Mouse (Mus musculus) yolk sac, embryonic 10.5 days (tissue): ENCODE results near the gene Kbtbd8.

Experiments
- DNase-seq: peaks from one replicate; pipeline ENCODE4 v3.0.0-alpha.2; 2017; ENCODE audit warnings: low spot score

Kbtbd8 gene

GRCm38 (mm10) chr6:95116946-95117345, at the start of gene Kbtbd8:
Gene Kbtbd8, plus strand, starts transcription at chr6:95117240.
- peak; percentile 5 for DNase-seq

DNA sequence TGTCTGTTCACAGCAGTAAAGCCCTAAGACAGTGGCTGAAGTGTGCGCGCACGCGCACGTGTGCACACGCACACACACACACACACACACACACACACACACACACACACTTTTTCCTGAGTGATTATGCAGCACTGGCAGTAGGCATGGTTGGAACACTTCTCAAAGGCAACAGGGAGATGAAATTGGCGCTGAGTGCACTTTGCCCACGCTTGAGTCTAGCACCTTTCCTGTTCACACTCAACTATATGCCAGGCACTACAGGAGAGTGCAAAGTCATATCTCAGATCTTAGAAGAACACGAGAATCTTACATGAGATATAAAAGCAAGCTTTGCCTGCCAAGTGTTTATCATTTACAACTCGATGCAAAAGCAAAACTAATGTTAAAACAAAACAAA, 47.3 kb upstream of the Kbtbd8 start:
- DNase-seq: no peak

- DNase-seq: no peak
These were observed 31.8 kb upstream of the Kbtbd8 start for GRCm38 (mm10) chr6:95085276-95085675.

- no peak for DNase-seq
These were observed 29.7 kb upstream of the Kbtbd8 start for GRCm38 (mm10) chr6:95087154-95087846.

DNA sequence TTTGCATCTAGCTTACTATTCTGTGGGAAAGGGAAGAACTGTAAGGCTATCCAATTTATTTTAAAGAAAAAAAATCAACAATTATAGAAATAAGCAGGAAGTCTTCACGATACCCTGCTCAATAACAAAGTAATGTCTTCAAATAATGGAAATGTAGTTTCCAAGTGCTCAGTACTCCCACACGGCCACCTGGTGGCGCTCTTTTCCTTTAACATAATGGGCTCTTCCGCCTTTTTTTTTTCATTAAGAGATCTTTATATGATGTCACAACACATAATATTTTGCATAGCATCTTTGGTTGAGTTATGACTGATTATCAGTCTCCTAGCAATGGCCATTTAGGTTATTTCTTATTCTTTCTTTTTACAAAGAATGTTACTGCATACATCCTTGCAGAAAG, 29.0 kb upstream of the Kbtbd8 start:
- DNase-seq: no peak

- DNase-seq: no peak
These were observed 22.3 kb upstream of the Kbtbd8 start for GRCm38 (mm10) chr6:95094695-95095094.

DNA sequence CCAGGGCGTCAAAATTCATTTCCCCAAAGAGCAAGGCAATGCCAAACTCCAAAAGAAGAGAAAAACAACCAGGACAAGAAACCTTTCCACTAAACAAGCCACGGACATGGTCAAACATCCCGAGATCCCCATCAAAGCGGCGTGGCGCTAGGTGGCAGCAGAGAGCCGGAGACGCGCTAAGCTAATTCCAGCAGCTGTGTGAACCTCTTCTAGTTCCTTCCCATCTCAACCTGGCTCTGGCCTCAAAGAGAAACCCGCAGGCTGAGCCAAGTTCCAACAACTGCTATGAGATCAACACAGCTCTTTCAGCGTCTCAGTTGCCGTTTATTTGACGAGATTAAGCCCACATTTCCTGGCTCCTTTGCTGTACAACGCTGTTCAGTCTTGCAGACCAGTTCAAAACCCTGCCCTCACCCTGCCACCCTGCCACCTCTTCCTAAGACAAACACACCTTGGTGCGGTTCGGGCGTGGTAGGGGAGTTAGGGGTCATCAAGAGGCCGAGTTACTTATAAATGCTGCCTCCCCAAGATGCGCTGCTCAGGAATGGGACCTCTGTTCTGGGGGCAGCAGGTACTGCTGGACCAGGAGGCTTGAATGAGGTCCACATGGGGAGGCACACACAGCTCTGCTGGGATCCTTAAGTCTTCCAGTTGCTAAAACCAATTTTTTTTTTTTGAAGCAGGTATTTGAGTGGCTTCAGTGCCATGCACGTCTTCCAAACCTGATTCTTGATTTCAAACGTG, 18.5 kb upstream of the Kbtbd8 start:
- peak; percentile 64 for DNase-seq

- no peak for DNase-seq
These were observed 13.3 kb upstream of the Kbtbd8 start for GRCm38 (mm10) chr6:95103706-95104105.

DNA sequence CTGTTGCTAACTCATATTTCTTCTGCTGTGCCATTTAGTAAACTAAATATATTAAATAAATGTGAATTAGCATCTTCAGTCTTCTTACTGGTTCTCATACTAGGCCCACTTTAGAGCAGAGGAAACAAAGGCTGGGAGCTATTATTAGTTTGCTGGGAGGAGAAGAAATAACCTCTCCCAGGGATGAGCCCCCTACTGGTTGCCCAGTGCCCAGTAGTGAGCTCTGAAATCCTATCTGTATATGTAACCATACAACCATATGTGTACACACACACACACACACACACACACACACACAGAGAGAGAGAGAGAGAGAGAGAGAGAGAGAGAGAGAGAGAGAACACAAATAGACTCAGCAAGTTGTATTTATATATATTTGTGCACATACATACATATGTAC, 8.6 kb upstream of the Kbtbd8 start:
- DNase-seq: no peak

DNA sequence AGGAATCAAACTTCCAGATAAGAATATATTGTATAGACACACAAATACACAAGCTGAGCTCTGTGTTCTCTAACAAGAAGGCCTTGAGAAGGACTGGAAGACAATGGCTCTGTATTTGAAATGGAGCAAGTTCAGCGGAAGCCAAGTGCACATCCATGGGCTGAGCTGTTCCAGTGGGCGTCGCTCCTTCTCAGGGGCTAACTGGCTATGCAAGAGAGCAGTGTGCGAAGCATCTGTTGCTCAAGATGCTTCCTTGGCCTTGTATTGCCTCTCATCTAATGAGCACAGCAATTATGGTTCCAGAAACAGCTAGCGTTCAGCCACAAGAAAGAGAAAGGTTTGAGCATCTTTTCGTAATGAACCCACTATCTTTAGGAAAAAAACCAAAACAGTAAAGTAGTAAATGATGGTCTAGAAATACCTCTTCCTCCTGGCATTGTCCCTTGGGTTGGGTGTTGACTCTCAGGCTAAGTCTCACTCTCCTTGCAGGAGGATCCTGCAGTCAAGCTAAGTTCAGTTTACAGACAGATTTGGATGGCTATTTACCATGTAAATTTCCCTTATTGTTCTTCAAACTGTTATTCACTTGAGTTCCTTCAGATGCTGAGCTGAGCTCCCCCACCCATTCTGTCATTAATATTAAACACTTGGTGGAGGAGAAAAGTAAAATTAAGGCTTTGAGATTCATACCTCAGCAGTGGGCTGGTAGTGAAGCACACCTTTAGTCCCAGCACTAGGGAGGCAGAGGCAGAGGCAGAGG, 7.2 kb upstream of the Kbtbd8 start:
- DNase-seq: no peak

DNA sequence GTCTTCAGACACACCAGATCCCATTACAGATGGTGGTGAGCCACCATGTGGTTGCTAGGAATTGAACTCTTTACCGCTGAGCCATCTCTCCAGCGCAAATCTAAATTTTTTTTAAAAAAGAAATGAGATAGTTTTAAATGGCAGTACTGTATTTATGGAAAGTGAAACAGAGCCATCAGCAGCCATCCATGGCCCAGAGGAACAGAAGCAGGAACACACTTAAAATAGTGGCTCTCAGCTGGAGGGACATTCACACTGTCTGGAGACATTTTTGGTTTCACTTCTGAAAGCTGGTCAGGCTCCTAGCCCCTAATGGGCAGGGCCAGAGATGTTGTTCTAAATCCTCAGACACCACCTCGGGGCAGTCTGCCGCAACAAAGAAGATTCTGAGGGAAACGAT, 5.0 kb upstream of the Kbtbd8 start:
- DNase-seq: no peak

DNA sequence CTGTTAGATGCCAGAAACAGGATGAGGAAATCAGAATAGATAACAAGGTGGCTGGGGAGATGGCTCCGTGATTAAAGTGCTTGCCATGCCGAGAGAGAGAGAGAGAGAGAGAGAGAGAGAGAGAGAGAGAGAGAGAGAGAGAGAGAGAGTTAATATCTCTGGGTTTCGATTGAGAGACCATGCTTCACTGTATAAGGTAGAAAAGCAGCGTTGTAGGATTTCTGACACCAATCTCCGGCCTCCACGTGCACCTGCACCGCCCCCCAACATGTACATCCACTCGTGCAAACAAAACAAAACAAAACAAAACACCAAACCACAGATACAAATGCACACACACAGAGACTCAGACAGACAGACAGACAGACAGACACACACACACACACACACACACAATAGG, 527 bp upstream of the Kbtbd8 start:
- no peak for DNase-seq

- peak; percentile 97 for DNase-seq
These were observed 838 bp downstream of the Kbtbd8 start for GRCm38 (mm10) chr6:95117614-95118541.

DNA sequence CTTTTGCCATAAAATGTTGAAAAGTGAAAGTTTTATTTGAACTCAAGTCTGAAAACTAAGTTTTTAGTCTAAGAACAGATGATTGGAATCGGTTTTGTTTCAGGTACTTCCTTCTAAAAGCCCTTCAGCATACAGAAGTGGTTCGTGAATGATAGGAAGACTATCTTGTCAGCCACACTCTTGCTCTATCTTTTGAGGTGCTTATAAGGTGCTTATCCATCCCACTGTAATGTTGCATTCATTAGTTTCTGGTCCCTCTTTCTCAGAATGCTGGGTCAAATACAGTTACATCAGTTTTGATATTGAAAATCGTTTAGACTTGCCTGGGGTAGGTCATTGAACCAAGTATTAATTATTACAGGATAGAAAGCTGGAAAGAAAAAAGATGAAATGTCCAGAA, 2.3 kb downstream of the Kbtbd8 start:
- no peak for DNase-seq

- DNase-seq: no peak
These were observed 33.0 kb downstream of the Kbtbd8 start for GRCm38 (mm10) chr6:95149931-95150534.

DNA sequence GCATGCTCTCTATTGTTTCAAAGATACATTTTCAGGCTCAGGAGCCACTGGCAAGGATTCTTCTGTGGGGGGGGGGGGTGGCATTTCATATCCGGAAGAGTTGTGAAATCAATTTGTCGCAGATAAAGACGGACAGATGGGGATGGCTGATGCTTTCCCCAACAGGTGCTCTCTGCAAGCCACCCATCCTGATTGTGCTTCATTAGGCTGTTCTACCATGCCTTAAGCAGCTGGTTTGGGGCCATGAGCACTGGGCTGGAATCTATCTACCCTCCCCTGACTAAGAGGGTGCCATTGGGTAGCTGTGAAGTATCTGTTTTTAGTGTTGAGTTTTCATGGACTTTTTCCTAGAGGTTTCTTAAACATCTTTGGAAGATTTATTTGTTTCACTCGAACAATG, 33.8 kb downstream of the Kbtbd8 start:
- no peak for DNase-seq

DNA sequence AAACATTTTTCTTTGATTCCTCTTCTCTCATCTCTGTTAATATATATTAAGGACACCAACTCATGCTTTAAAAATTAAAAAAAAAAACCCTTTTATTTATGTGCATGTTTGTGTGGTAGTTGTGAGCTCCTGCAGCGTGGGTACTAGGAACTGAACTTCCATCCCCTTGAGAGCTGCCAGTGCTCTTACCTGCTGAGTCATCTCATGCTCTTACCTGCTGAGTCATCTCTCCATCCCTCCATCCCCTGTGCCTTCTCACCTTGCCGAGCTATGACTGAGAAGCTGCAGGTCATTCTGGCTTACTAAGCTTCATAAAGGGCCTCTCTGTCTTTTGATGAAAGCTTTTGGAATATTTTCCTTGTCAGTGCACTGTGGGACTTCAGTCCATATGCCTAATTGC, 34.5 kb downstream of the Kbtbd8 start:
- DNase-seq: no peak

DNA sequence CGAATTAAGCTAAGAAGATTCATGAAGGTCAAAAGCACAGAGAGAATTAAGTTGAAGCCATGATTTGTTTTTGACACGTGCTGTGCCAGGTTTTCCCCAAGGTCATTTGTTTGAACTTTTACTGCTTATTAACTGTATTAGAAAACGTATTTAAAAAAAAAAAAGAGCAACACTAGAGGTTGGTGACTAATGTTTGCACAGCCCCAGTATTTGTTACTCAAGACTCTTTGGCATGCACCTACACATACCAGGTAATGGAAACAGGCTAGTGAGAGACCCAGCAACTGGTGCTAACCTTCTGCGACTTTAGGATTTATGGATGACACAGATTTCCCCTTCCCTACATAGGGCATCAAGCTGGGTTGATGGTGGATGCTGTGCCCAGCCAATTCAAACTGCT, 46.9 kb downstream of the Kbtbd8 start:
- DNase-seq: no peak

- DNase-seq: no peak
These were observed 48.6 kb downstream of the Kbtbd8 start for GRCm38 (mm10) chr6:95165630-95166029.

DNA sequence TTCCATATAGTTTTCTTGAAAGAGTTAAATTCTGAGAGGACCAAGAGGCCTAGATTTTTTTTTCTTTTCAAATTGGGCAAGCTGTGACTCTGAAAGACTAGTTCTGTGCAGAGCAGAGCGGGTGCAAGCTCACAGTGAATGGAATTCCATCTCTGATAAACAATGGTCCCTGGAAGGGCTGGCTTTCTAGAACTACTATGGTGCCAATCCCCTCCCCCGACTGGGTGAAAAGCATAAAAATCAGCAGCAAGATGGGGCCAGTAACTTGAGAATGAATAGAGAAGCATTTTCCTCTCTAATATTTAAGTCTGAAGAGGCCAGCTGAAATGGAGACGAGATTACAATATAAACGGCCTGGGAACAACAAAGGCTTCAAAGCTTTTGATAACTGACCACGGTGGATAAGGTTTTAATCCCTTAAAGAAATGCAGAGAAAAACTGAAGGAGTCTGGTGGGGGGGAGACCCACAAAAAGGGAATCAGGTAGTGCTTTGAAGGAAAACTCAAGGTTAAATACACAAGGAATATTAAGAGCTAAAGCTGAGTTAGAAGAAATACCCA, 50.7 kb downstream of the Kbtbd8 start:
- no peak for DNase-seq

GRCm38 (mm10) chr6:95169411-95169810, 52.4 kb downstream of the Kbtbd8 start:
- no peak for DNase-seq
